Mouse (Mus musculus): ENCODE data around the gene Mid1. TPM values are rescaled to one million over a fixed set of nuclear protein-coding genes. Genes with fewer than 3 reads are reported as not detected.
A peak's percentile ranks its signal among the peaks of the same experiment; 100 is the strongest.
"Not testable (repeated sequence)": the region's sequence is repeated elsewhere in the genome, so short reads cannot be mapped to it uniquely, and the experiment has no call there.

The Mid1 gene
- total RNA-seq, 2 experiments from 2014 or later: 22.6 to 30.0 TPM

DNA sequence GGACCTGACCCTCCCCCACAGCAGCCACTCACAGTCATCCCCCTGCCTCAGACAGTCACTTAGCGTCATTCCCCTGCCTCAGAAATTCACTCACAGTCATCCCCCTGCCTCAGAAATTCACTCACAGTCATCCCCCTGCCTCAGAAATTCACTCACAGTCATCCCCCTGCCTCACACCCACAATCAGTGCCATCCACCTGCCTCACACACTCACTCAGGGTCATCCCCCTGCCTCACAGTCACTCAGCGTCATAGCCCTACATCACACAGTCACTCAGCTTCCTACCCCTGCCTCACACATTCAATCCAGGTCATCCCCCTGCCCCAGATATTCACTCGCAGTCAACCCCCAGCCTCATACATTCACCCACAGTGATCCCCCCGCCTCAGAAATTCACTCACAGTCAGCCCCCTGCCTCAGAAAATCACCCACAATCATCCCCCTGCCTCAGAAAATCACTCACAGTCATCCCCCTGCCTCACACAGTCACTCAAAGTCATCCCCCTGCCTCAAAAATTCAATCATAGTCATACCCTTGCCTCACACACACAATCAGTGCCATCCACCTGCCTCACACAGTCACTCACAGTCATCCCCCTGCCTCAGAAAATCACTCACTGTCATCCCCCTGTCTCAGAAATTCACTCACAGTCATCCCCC is 313.7 kb downstream of the Mid1 start:
- not testable (repeated sequence) for DNase-seq (ENCODE audit: low spot score in 2 of 2)

DNA sequence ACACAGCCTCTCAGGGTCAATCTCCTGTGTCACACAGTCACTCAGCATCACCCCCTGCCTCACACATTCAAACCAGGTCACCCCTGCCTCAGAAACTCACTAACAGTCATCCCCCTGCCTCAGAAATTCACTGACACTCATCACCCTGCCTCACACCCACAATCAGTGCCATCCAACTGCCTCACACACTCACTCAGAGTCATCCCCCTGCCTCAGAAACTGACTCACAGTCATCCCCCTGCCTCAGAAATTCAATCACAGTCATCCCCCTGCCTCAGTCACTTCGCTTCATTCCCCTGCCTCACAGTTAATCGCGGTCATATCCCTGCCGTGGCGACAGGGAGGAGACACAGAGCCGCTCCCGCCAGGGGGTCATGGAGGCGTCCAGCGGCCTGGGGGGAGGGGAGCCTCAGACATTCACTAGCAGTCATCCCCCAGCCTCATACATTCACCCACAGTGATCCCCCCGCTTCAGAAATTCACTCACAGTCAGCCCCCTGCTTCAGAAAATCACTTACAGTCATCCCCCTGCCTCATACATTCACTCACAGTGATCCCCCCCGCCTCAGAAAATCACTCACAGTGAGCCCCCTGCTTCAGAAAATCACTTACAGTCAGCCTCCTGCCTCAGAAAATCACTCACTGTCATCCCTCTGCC is 314.4 kb downstream of the Mid1 start:
- not testable (repeated sequence) for DNase-seq (ENCODE audit: low spot score in 2 of 2)

DNA sequence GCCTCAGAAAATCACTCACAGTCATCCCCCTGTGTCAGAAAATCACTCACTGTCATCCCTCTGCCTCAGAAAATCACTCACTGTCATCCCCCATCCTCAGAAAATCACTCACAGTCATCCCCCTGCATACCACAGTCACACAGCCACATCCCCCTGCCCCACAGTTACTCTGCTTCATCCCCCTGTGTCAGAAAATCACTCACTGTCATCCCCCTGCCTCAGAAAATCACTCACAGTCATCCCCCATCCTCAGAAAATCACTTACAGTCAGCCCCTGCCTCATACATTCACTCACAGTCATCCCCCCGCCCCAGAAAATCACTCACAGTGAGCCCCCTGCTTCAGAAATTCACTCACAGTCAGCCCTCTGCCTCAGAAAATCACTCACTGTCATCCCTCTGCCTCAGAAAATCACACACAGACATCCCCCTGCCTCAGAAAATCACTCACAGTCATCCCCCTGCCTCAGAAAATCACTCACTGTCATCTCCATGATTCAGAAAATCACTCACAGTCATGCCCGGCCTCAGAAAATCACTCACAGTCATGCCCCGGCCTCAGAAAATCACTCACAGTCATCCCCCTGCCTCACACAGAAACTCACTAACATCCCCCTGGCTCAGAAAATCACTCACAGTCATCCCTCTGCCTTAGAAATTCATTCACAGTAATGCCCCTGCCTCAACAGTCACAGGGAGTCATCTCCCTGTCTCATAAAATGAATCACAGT is 315.1 kb downstream of the Mid1 start:
- not testable (repeated sequence) for DNase-seq (ENCODE audit: low spot score in 2 of 2)

DNA sequence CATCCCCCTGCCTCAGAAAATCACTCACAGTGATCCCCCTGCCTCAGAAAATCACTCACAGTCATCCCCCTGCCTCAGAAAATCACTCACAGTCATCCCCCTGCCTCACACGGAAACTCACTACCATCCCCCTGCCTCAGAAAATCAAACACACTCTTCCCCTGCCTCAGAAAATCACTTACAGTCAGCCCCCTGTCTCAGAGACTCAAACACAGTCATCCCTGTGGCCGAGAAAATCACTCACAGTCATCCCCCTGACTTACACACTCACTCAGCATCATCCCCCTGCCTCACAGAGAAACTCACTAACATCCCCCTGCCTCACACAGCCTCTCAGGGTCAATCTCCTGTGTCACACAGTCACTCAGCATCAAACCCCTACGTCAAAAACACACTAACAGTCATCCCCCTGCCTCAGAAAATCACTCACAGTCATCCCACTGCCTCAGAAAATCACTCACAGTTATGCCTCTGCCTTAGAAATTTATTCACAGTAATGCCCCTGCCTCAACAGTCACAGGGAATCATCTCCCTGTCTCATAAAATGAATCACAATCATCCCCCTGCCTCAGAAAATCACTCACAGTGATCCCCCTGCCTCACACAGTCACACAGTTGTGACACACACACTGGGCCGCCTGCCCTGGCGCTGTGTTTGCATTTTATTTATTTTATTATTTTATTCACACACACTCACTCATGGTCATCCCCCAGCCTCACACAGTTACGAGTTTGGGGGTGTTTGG is 315.8 kb downstream of the Mid1 start:
- not testable (repeated sequence) for DNase-seq (ENCODE audit: low spot score in 2 of 2)

DNA sequence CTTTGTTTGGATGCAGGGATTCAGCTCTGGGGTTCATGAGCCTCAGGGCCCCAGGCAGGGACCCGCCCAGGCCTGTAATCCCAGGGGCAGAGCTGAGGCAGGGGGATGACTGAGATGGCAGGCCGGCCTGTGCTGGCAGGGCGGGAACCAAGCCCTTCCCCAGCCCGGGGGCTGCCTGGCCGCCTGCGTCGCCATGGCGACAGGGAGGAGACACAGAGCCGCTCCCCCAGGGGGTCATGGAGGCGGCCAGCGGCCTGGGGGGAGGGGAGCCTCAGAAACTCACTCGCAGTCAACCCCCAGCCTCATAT is 316.3 kb downstream of the Mid1 start:
- DNase-seq (ENCODE audit: low spot score in 2 of 2): not testable (repeated sequence)

DNA sequence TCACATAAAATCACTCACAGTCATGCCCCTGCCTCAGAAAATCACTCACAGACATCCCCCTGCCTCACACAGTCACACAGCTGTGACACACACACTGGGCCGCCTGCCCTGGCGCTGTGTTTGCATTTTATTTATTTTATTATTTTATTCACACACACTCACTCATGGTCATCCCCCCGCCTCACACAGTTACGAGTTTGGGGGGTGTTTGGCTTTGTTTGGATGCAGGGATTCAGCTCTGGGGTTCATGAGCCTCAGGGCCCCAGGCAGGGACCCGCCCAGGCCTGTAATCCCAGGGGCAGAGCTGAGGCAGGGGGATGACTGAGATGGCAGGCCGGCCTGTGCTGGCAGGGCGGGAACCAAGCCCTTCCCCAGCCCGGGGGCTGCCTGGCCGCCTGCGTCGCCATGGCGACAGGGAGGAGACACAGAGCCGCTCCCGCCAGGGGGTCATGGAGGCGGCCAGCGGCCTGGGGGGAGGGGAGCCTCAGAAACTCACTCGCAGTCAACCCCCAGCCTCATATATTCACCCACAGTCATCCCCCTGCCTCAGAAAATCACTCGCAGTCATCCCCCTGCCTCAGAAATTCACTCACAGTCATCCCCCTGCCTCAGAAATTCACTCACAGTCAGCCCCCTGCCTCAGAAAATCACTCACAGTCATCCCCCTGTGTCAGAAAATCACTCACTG is 317.7 kb downstream of the Mid1 start:
- DNase-seq (ENCODE audit: low spot score in 2 of 2): not testable (repeated sequence)

DNA sequence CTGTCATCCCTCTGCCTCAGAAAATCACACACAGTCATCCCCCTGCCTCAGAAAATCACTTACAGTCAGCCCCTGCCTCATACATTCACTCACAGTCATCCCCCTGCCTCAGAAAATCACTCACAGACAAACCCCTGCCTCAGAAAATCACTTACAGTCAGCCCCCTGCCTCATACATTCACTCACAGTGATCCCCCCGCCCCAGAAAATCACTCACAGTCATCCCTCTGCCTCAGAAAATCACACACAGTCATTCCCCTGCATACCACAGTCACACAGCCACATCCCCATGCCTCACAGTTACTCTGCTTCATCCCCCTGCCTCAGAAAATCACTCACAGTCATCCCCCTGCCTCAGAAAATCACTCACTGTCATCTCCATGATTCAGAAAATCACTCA is 318.5 kb downstream of the Mid1 start:
- DNase-seq (ENCODE audit: low spot score in 2 of 2): not testable (repeated sequence)

DNA sequence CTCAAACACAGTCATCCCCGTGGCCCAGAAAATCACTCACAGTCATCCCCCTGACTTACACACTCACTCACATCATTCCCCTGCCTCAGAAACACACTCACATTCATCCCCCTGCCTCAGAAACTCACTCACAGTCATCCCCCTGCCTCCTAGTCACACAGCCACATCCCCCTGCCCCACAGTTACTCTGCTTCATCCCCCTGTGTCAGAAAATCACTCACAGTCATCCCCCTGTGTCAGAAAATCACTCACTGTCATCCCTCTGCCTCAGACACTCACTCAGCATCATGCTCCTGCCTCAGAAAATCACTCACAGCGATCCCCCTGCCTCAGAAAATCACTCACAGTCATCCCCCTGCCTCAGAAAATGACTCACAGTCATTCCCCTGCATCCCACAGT is 319.2 kb downstream of the Mid1 start:
- DNase-seq (ENCODE audit: low spot score in 2 of 2): not testable (repeated sequence)

DNA sequence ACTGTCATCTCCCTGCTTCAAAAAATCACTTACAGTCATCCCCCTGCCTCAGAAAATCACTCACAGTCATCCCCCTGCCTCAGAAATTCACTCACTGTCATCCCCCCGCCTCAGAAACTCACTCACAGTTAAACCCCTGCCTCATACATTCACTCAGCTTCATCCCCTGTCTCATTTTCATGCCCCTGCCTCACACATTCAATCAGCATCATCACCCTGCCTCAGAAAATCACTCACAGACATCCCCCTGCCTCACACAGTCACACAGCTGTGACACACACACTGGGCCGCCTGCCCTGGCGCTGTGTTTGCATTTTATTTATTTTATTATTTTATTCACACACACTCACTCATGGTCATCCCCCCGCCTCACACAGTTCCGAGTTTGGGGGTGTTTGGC is 319.8 kb downstream of the Mid1 start:
- DNase-seq (ENCODE audit: low spot score in 2 of 2): not testable (repeated sequence)

DNA sequence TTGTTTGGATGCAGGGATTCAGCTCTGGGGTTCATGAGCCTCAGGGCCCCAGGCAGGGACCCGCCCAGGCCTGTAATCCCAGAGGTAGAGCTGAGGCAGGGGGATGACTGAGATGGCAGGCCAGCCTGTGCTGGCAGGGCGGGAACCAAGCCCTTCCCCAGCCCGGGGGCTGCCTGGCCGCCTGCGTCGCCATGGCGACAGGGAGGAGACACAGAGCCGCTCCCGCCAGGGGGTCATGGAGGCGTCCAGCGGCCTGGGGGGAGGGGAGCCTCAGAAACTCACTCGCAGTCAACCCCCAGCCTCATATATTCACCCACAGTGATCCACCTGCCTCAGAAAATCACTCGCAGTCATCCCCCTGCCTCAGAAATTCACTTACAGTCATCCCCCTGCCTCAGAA is 320.2 kb downstream of the Mid1 start:
- not testable (repeated sequence) for DNase-seq (ENCODE audit: low spot score in 2 of 2)

DNA sequence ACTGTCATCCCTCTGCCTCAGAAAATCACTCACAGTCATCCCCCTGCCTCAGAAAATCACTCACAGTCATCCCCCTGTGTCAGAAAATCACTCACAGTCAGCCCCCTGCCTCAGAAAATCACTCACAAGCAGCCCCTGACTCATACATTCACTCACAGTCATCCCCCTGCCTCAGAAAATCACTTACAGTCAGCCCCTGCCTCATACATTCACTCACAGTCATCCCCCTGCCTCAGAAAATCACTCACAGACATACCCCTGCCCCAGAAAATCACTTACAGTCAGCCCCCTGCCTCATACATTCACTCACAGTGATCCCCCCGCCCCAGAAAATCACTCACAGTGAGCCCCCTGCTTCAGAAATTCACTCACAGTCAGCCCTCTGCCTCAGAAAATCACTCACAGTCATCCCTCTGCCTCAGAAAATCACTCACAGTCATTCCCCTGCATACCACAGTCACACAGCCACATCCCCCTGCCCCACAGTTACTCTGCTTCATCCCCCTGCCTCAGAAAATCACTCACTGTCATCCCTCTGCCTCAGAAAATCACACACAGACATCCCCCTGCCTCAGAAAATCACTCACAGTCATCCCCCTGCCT is 320.8 kb downstream of the Mid1 start:
- DNase-seq (ENCODE audit: low spot score in 2 of 2): not testable (repeated sequence)

DNA sequence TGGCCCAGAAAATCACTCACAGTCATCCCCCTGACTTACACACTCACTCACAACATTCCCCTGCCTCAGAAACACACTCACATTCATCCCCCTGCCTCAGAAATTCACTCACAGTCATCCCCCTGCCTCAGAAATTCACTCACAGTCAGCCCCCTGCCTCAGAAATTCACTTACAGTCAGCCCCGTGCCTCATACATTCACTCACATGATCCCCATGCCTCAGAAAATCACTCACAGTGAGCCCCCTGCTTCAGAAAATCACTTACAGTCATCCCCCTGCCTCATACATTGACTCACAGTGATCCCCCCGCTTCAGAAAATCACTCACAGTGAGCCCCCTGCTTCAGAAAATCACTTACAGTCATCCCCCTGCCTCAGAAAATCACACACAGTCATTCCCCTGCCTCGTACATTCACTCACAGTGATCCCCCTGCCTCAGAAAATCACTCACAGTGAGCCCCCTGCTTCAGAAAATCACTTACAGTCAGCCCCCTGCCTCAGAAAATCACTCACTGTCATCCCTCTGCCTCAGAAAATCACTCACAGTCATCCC is 321.8 kb downstream of the Mid1 start:
- DNase-seq (ENCODE audit: low spot score in 2 of 2): not testable (repeated sequence)

DNA sequence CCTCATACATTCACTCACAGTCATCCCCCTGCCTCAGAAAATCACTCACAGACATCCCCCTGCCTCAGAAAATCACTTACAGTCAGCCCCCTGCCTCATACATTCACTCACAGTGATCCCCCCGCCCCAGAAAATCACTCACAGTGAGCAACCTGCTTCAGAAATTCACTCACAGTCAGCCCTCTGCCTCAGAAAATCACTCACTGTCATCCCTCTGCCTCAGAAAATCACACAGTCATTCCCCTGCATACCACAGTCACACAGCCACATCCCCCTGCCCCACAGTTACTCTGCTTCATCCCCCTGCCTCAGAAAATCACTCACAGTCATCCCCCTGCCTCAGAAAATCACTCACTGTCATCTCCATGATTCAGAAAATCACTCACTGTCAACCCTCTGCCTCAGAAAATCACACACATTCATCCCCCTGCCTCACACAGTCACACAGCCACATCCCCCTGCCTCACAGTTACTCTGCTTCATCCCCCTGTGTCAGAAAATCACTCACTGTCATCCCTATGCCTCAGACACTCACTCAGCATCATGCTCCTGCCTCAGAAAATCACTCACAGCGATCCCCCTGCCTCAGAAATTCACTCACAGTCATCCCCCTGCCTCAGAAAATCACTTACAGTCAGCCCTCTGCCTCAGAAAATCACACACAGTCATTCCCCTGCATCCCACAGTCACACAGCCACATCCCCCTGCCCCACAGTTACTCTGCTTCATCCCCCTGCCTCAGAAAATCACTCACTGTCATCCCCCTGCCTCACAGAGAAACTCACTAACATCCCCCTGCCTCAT is 322.6 kb downstream of the Mid1 start:
- not testable (repeated sequence) for DNase-seq (ENCODE audit: low spot score in 2 of 2)

DNA sequence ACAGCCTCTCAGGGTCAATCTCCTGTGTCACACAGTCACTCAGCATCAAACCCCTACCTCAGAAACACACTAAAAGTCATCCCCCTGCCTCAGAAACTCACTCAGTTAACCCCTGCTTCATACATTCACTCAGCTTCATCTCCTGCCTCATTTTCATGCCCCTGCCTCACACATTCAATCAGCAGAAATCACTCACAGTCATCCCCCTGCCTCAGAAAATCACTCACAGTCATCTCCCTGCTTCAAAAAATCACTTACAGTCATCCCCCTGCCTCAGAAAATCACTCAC is 323.1 kb downstream of the Mid1 start:
- DNase-seq (ENCODE audit: low spot score in 2 of 2): not testable (repeated sequence)

DNA sequence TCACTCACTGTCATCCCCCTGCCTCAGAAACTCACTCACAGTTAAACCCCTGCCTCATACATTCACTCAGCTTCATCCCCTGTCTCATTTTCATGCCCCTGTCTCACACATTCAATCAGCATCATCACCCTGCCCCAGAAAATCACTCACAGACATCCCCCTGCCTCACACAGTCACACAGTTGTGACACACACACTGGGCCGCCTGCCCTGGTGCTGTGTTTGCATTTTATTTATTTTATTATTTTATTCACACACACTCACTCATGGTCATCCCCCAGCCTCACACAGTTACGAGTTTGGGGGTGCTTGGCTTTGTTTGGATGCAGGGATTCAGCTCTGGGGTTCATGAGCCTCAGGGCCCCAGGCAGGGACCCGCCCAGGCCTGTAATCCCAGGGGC is 323.6 kb downstream of the Mid1 start:
- DNase-seq (ENCODE audit: low spot score in 2 of 2): peak in 1 of 2 experiments; percentile 67

DNA sequence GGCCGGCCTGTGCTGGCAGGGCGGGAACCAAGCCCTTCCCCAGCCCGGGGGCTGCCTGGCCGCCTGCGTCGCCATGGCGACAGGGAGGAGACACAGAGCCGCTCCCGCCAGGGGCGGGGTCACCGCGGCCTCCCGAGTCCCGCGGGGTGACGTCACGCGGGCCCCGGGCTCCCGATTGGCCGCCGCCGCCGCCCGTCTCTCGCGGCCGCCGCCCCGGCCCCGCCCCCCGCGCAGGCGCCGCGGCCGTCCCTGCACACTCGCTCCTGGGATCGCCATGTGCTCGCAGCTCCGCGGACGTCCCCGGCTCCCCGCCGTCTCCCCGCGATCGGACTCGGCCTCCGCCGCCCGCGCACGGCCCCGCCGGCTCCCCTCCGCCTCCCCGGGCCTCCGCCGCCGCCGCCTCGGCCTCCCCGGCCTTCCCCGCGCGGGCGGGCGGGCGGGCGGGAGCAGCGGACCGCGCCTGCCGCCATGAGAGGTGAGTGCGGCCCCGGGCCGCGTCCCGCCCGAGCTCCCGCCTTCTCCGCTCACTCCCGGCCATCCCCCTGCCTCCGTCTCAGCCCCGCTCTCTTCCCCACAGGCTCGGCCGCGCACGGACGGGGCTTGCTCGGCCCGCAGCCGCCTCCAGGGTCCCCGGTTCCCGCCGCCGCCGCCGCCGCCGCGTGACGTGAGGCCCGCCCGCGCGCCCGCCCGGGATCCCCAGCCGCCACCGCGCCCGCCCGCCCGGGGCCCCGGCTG is 324.2 kb downstream of the Mid1 start, which contains the start of gene Gm21887:
TSS of gene Gm21887 (plus strand) at position 644 of the 735 bp plus-strand sequence.
- DNase-seq (ENCODE audit: low spot score in 2 of 2): peak; percentile 98

DNA sequence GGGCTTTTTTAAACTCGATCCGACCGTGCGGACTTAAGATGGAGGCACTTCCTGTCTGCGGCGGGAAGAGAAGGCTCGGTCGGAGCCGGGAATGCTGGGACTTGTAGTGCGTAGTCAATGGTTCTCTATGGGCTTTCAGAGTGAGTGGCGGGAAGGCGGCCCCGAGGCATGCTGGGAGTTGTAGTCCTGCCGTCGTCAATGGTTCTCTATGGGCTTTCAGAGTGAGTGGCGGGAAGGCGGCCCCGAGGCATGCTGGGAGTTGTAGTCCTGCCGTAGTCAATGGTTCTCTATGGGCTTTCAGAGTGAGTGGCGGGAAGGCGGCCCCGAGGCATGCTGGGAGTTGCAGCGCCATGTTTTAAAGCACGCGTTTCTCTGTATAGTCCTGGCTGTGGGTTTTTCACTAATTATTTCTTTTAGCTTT is 324.8 kb downstream of the Mid1 start:
- DNase-seq (ENCODE audit: low spot score in 2 of 2): peak; percentile 100

DNA sequence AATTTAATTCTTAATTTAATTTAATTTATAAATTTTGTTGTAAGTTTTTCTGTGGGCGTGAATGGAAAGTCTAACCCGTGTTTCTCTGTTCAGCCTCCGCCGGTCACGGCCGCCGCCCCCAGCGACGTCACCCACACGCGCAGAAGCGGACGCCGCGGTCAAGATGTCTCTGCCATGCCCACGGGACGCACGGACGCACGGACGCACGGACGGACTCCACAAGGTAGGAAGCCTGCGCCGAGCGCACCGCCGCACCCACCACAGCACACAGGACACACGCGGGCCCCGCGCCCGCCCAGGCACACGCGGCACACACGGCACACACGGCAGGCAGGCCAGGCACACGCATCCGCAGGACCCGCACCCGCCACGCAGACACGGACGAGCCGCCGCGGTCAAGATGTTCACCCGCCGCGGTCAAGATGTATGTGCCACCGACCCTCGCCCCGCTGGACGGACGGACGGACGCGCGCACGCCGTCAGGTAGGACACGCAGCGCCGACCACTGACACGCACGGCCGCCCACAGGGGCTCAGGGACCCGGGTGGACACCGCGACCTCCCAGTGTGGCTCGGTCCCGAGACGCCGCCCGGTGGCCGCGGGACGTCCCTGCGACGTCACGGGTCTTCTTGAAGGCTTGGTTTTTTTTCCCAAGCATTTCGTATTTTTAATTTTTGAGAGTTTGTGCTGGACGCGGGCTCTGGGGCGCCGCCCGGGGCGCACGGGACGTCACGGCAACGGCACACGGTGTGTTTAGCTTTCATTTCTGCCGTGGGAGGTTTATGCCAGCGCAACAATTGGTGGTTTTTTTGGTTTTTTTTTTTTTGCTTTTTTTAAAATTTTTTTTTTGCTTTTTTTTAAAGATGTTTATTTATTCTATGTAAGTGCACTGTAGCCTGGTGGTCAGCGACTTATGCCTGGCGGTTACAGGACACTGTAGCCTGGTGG is 325.9 kb downstream of the Mid1 start:
- peak in 1 of 2 experiments; percentile 70 for DNase-seq (ENCODE audit: low spot score in 2 of 2)
